Mouse (Mus musculus): Measurements from ENCODE around the gene Gng4.

DNA sequence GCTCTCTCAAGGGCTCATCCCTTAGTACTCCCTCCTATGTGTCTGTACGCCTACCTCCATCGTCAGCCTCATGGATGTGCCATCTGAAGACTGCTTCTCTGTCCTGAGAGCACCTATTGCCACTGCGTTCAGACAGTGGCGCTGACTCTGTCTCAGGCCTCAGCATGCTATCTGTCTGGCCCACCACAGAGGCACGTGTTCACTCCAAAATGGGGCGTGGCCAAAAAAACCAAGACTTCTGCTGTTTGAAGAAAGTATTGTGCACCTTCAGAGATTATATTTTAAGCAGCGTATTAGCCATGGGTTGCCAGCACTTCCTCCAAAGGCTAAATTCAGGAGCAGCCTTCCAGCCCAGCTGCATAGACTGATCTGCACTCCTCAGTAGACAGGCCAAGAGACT, 27.0 kb downstream of the Gng4 start:
- TF ChIP-seq CTCF (IDR thresholded peaks at IDR 0.05; ENCODE audit: low read depth) = no peak
- no peak for TF ChIP-seq EP300 (IDR thresholded peaks at IDR 0.05; ENCODE audit: low read depth)
